Mouse (Mus musculus): Measurements from ENCODE around the gene Ccdc51.

The Ccdc51 gene

GRCm38 (mm10) chr9:109053366-109053765 lies 28.9 kb upstream of the Ccdc51 start:
- TF ChIP-seq GATA4 (IDR thresholded peaks at IDR 0.05; ENCODE audit: insufficient replicate concordance, low read length): no peak

- no peak for TF ChIP-seq GATA4 (IDR thresholded peaks at IDR 0.05; ENCODE audit: insufficient replicate concordance, low read length)
Observed at GRCm38 (mm10) chr9:109053851-109054250, 28.4 kb upstream of the Ccdc51 start.

GRCm38 (mm10) chr9:109054712-109055111 lies 27.6 kb upstream of the Ccdc51 start:
- peak; percentile 62; the same call in 1 of the 2 replicates for TF ChIP-seq GATA4 (IDR thresholded peaks at IDR 0.05; ENCODE audit: insufficient replicate concordance, low read length)

- no peak for TF ChIP-seq GATA4 (IDR thresholded peaks at IDR 0.05; ENCODE audit: insufficient replicate concordance, low read length)
Observed at GRCm38 (mm10) chr9:109055271-109056030, 26.8 kb upstream of the Ccdc51 start.

GRCm38 (mm10) chr9:109056081-109056690 lies 26.1 kb upstream of the Ccdc51 start:
- TF ChIP-seq GATA4 (IDR thresholded peaks at IDR 0.05; ENCODE audit: insufficient replicate concordance, low read length): no peak

GRCm38 (mm10) chr9:109056916-109057315 lies 25.4 kb upstream of the Ccdc51 start:
- no peak for TF ChIP-seq GATA4 (IDR thresholded peaks at IDR 0.05; ENCODE audit: insufficient replicate concordance, low read length)

GRCm38 (mm10) chr9:109057543-109057942 lies 24.8 kb upstream of the Ccdc51 start:
- TF ChIP-seq GATA4 (IDR thresholded peaks at IDR 0.05; ENCODE audit: insufficient replicate concordance, low read length): no peak

- no peak for TF ChIP-seq GATA4 (IDR thresholded peaks at IDR 0.05; ENCODE audit: insufficient replicate concordance, low read length)
Observed at GRCm38 (mm10) chr9:109058006-109058765, 24.1 kb upstream of the Ccdc51 start.

GRCm38 (mm10) chr9:109059136-109059903 lies 23.0 kb upstream of the Ccdc51 start, which contains the start of gene Trex1:
Gene Trex1, minus strand, starts transcription at chr9:109059734.
- peak; percentile 87; the same call in 1 of the 2 replicates for TF ChIP-seq GATA4 (IDR thresholded peaks at IDR 0.05; ENCODE audit: insufficient replicate concordance, low read length)

GRCm38 (mm10) chr9:109060184-109060897 lies 22.0 kb upstream of the Ccdc51 start:
- TF ChIP-seq GATA4 (IDR thresholded peaks at IDR 0.05; ENCODE audit: insufficient replicate concordance, low read length): no peak

GRCm38 (mm10) chr9:109060898-109061295 lies 21.4 kb upstream of the Ccdc51 start:
- no peak for TF ChIP-seq GATA4 (IDR thresholded peaks at IDR 0.05; ENCODE audit: insufficient replicate concordance, low read length)

- no peak for TF ChIP-seq GATA4 (IDR thresholded peaks at IDR 0.05; ENCODE audit: insufficient replicate concordance, low read length)
Observed at GRCm38 (mm10) chr9:109068095-109068735, 14.1 kb upstream of the Ccdc51 start.

- TF ChIP-seq GATA4 (IDR thresholded peaks at IDR 0.05; ENCODE audit: insufficient replicate concordance, low read length): peak; percentile 14; the same call in 1 of the 2 replicates
Observed at GRCm38 (mm10) chr9:109073661-109074573, 8.4 kb upstream of the Ccdc51 start, which contains the start of gene Atrip. Gene Atrip, minus strand, starts transcription at chr9:109074124.
